Mouse (Mus musculus) layer of hippocampus, adult 2 months (tissue): Measurements from ENCODE around the gene Olfr56. TPM values are rescaled to one million over a fixed set of nuclear protein-coding genes. Genes with fewer than 3 reads are reported as not detected.
A peak's percentile ranks its signal among the peaks of the same experiment; 100 is the strongest.
"Not testable (repeated sequence)": the region's sequence is repeated elsewhere in the genome, so short reads cannot be mapped to it uniquely, and the experiment has no call there.

Experiments used
- DNase-seq, 2 experiments: peaks; one replicate each; pipeline ENCODE4 v3.0.0; 2022; ENCODE audit warnings: low spot score in 2 of 2
- H3K27ac ChIP-seq: fragments of 200-600 bp; 2 replicates; pipeline ENCODE4 v1.8.1; 2022
- H3K4me3 ChIP-seq: fragments of 200-600 bp; 2 replicates; pipeline ENCODE4 v1.8.1; 2022; ENCODE audit warnings: mild to moderate bottlenecking
- long read RNA-seq, 2 experiments: library from polyadenylated mRNA; stranded (forward); transcript quantifications; one replicate each; pipeline ENCODE4 v2.0.0; 2021; ENCODE audit warnings: borderline mapping rate in 2 of 2
- total RNA-seq, 2 experiments: library from RNA; stranded (reverse); gene quantifications; 2 replicates each; pipeline ENCODE4 v1.2.3; 2021

Olfr56 gene
- total RNA-seq = not detected
- long read RNA-seq, experiment 1, partial matches to known transcripts = 0 of 1 reads
- long read RNA-seq, experiment 1, other reads (novel, unspliced or antisense) = 1 of 1 reads
- long read RNA-seq, experiment 2 = 0 reads

GRCm38 (mm10) chr11:48978240-48978939 lies at the start of gene Olfr56:
TSS of gene Olfr56 (plus strand) at chr11:48978889.
- not testable (repeated sequence) for DNase-seq, H3K27ac ChIP-seq, H3K4me3 ChIP-seq

GRCm38 (mm10) chr11:48933422-48933821 lies 45.3 kb upstream of the Olfr56 start:
- not testable (repeated sequence) for H3K4me3 ChIP-seq, DNase-seq, H3K27ac ChIP-seq

GRCm38 (mm10) chr11:48933923-48934322 lies 44.8 kb upstream of the Olfr56 start:
- DNase-seq, H3K27ac ChIP-seq, H3K4me3 ChIP-seq: not testable (repeated sequence)

- H3K27ac ChIP-seq, H3K4me3 ChIP-seq, DNase-seq: not testable (repeated sequence)
Observed at GRCm38 (mm10) chr11:48935291-48935690, 43.4 kb upstream of the Olfr56 start.

DNA sequence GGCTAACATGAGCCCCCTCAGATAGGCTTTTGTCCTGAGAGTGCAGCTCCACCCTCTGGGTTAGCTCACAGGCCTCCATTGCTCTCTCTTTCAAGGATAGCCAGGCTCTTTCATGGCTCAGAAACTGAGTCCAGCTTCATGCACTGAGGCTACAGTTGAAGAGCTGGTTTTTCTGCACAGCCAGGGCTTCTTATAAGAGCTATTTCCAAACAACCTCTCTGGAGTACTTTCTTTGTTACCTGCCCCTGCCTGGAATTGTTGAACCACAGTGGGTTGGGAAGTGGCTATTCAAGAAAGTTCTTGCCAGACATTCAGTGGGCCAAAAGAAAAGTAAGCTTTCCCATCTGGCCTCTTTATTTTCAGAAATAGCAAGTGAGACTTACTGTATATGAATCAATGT lies 39.4 kb upstream of the Olfr56 start:
- not testable (repeated sequence) for H3K4me3 ChIP-seq, DNase-seq, H3K27ac ChIP-seq

GRCm38 (mm10) chr11:48946090-48946489 lies 32.6 kb upstream of the Olfr56 start, which contains the start of gene Psme2b:
TSS of gene Psme2b (minus strand) at chr11:48946190.
- not testable (repeated sequence) for H3K4me3 ChIP-seq, DNase-seq, H3K27ac ChIP-seq

- H3K27ac ChIP-seq, DNase-seq: not testable (repeated sequence)
Observed at GRCm38 (mm10) chr11:48974686-48975085, 4.0 kb upstream of the Olfr56 start.

DNA sequence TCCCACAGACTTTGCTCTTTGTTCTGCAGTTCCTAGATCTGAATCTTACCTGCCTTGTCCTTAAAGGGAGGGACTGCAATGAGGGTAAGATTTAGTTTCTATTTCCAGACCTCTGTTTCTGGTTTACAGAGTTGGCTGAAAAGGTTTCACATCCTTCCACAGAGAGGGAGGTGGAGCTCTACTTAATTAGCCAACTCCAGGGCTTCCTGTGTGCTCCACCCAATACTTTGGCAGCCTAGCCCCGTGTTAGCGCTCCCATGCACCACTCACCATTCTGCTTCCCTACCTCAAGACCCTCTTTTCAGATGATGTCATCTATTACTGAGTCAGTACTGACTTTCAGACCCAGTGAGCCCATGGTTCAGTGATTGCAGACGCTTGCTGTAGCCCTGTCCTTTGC lies 562 bp downstream of the Olfr56 start, which contains the start of gene 9930111J21Rik1:
Gene 9930111J21Rik1, minus strand, starts transcription at position 148 of the 400 bp plus-strand sequence.
- not testable (repeated sequence) for H3K4me3 ChIP-seq, H3K27ac ChIP-seq, DNase-seq

More at GRCm38 (mm10) chr11:48974686-48975085, 4.0 kb upstream of the Olfr56 start:
- not testable (repeated sequence) for H3K4me3 ChIP-seq

DNA sequence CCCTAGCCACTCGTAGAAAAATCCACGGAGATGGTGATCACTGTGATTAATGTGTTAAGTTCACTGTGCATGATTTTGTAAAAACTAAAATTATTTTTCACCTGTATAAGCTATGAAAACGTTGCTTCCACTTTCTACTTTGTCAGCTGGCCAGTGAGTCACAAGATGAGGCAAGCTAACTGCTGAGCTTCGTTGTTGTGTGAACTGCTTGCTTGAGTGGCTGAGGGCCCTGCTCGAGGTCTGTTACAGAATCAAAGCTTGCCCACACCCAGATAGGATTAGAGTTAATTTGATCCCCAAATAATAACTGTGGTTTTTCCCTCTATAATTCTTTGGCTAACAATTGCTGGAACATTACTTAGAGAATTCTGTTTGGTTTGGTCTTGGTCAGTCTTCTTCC lies 1.4 kb downstream of the Olfr56 start:
- not testable (repeated sequence) for DNase-seq, H3K4me3 ChIP-seq, H3K27ac ChIP-seq

DNA sequence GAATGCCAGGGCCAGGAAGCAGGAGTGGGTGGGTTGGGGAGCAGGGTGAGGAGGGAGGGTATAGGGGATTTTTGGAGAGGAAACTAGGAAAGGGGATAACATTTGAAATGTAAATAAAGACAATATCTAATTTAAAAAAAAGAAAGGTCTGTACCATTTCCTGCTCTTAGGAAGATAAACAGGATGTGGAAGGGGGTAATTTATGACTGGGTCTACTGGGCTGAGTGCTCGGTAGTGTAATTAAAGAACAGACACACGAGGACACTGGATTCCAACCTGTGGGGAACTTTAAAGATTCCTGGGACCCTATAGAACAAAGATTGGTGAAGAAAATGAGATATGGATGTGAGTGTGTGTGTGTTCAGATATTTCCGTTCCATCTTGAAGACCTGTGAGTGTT lies 4.2 kb downstream of the Olfr56 start:
- not testable (repeated sequence) for DNase-seq, H3K27ac ChIP-seq, H3K4me3 ChIP-seq

- not testable (repeated sequence) for DNase-seq
Observed at GRCm38 (mm10) chr11:48988219-48988618, 9.5 kb downstream of the Olfr56 start.

DNA sequence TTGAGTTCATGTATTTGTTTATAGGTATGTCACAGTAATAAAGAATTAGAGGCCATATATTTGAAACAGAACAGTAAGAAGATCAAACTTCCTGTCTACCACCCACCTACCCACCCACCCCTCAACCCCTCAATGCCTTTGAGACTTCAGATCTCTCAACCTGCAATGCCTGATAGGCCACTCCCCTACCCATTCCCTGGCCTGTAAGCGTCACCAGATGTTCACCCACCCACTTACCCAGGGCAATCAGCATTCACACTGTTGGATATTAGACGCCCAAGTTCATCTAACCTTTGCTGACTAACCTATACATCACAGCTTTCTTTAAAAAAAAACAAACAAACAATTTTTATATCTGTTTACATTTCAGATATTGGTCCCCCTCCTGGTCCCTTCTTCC lies 11.3 kb downstream of the Olfr56 start:
- H3K4me3 ChIP-seq, H3K27ac ChIP-seq, DNase-seq: not testable (repeated sequence)

More at GRCm38 (mm10) chr11:48988219-48988618, 9.5 kb downstream of the Olfr56 start:
- not testable (repeated sequence) for H3K4me3 ChIP-seq, H3K27ac ChIP-seq

DNA sequence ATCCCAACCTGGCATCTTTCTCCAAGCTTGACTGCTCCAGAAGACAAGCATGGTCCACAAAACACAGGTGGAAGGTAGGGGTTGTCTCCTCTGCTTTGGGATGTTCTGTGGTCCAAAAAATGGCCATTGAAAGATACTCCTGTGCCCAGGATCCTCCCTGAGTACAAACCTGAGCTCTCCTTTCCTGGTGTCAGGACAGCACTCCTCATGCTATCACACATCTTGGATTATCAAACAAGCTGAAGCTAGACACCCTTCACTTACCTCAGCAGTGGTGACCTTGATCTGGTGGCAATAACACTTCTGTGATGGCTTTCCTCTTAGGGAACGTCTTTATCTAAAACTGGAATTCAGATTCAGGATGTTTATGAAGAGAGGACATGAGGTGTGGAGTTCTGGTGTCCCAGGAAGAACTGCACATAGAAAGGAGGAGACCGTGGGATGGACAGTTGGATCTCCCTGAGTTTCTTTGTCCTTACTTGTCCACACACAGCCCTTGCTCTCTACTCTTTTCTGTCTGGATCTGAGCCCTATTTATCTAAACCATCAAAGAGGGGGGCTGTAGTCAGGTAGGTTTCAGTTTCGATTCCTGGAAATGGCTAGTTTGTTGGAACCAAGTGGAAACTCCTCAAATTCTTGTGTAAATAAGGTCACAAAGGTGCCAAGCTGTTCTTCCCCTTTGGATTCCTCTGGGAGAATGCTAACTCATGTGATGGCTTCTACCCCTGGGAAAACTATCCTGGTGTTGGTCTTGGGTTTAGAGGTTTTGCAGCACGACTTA lies 13.2 kb downstream of the Olfr56 start, which contains the start of gene Gm12185:
Gene Gm12185, minus strand, starts transcription at position 487 of the 781 bp plus-strand sequence.
- not testable (repeated sequence) for DNase-seq, H3K4me3 ChIP-seq
- peak within 1 kb of the TSS; percentile 43; the same call in 1 of the 2 replicates for H3K27ac ChIP-seq

DNA sequence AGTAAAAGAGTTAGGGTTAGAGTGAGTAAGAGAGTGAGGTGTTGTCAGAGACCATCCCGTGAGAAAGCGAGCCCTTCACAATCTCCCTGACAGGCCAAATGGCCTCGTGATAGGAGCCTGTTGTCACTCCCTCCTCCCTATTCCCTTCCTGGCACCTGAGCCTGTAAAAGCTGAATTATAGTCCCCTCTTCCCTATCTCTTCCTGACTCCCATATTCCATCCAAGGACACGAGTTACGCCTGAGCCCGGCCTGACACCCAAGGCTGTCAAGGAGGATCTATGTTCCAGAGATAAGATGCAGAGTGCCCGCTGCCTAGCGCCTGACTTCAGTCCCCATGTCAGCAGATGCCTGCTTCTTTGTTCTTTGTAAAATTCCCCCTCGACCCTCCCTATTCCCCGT lies 14.6 kb downstream of the Olfr56 start:
- not testable (repeated sequence) for H3K4me3 ChIP-seq, DNase-seq, H3K27ac ChIP-seq

DNA sequence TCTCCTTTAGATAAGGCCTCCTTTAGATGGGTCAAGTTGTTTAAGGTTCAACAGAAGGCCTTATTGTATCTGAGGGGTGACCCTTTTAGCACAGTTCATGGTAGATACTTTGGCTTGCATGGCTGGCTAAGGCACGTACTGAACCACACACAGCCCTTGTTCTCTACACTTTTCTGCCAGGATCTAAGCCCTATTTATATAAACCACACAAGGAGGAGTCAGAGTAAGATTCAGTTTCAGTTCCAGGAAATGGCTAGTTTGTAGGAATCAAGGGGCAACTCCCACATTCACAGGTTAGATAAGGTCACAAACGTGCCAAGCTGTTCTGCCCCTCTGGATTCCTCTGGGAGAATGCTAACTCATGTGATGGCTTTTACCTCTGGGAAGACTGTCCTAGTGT lies 15.3 kb downstream of the Olfr56 start, which contains the start of gene Tgtp1:
Gene Tgtp1, minus strand, starts transcription at position 155 of the 400 bp plus-strand sequence.
- not testable (repeated sequence) for H3K4me3 ChIP-seq, DNase-seq

GRCm38 (mm10) chr11:49000411-49000810 lies 21.7 kb downstream of the Olfr56 start:
- not testable (repeated sequence) for H3K4me3 ChIP-seq, H3K27ac ChIP-seq, DNase-seq

More for the DNA sequence above, 15.3 kb downstream of the Olfr56 start, which contains the start of gene Tgtp1:
- not testable (repeated sequence) for H3K27ac ChIP-seq

GRCm38 (mm10) chr11:49006317-49006716 lies 27.6 kb downstream of the Olfr56 start:
- not testable (repeated sequence) for DNase-seq, H3K27ac ChIP-seq, H3K4me3 ChIP-seq

- DNase-seq, H3K27ac ChIP-seq, H3K4me3 ChIP-seq: not testable (repeated sequence)
Observed at GRCm38 (mm10) chr11:49006785-49007184, 28.1 kb downstream of the Olfr56 start.
